Mouse (Mus musculus): Measurements from ENCODE around the gene Emilin3.
"Not testable (repeated sequence)": the region's sequence is repeated elsewhere in the genome, so short reads cannot be mapped to it uniquely, and the experiment has no call there.

Gene Emilin3

GRCm38 (mm10) chr2:160912231-160912671 lies at the start of gene Emilin3:
Gene Emilin3 (minus strand): TSS chr2:160912328.
- in situ Hi-C loops (cut with MseI, MboI) = no loop called here

- in situ Hi-C loops (cut with MseI, MboI) = no loop called here
Observed at GRCm38 (mm10) chr2:160960956-160961646, 49.0 kb upstream of the Emilin3 start.

GRCm38 (mm10) chr2:160959901-160960300 lies 47.8 kb upstream of the Emilin3 start:
- in situ Hi-C loops (cut with MseI, MboI) = no loop called here

- in situ Hi-C loops (cut with MseI, MboI) = no loop called here
Observed at GRCm38 (mm10) chr2:160958737-160959136, 46.6 kb upstream of the Emilin3 start.

GRCm38 (mm10) chr2:160957801-160958200 lies 45.7 kb upstream of the Emilin3 start:
- in situ Hi-C loops (cut with MseI, MboI) = not testable (repeated sequence)

DNA sequence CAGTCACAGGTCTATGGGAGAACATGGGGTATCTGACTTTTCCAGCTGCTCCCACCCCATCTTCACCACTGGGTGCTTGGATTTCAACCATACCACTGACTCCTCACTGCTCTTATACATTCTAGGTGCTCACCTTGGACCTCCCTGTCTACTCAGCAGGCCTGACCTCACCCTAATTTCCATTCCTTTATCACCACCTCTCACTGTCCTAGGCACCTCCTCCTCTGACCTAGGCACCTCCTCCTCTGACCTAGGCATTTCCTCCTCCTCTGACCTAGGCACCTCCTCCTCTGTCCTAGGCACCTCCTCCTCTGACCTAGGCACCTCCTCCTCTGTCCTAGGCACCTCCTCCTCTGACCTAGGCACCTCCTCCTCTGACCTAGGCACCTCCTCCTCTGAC lies 45.2 kb upstream of the Emilin3 start:
- in situ Hi-C loops (cut with MseI, MboI) = not testable (repeated sequence)

- in situ Hi-C loops (cut with MseI, MboI) = no loop called here
Observed at GRCm38 (mm10) chr2:160955331-160955730, 43.2 kb upstream of the Emilin3 start.

DNA sequence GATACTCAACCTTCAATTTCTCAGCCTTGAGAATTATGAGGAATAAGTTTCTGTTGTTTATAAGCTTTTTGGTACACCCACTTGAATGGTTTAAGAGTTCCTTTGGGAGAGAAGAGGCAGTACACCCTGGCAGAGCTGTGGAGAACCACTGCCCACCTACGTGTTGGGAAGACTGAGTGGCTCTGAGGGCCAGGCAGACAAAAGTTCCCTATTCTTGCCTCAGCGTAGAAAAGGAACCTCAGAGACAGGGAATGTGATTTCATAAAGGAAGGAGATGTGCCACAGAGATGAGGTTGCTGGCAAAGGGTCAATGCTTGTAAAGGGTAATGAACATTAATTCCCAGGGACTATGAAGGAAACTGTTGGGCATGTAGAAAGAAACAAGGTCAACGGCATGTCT lies 42.4 kb upstream of the Emilin3 start:
- in situ Hi-C loops (cut with MseI, MboI) = no loop called here

DNA sequence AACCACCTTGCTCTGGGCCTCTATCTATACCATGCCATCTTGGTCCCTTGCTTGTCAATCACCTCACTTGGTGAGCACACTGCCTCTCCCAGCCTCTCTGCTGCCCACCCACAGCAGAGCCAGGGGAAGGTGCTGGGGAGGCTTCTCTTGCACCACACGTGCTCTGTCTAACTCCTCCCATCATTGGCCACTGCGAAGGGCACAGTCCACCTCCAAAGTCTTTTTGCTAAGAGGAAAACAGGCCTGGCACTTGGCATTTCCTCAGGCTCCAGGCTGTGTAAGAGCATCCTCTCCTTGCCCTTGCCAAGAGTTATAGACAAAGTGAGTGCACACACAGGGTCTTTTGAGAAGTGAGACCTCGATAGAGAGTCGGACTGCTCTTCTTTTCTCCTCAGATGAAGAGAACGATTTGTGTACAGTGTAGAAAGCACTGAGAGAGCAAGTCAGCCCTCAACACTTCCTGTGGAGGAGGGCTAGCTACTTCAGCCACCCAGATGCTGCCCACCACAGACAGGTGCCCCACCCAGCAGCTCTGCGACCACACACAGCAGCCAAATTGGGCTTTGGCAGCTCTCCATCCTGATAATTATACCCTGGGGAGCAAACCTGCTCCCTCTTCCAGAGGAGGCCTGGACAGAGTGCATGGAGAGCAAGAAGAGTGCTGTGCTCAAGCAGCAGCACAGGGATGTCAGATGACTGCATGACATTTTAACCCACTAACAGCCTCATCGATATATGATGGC lies 41.2 kb upstream of the Emilin3 start:
- in situ Hi-C loops (cut with MseI, MboI) = no loop called here

- in situ Hi-C loops (cut with MseI, MboI) = no loop called here
Observed at GRCm38 (mm10) chr2:160951595-160951994, 39.5 kb upstream of the Emilin3 start.

DNA sequence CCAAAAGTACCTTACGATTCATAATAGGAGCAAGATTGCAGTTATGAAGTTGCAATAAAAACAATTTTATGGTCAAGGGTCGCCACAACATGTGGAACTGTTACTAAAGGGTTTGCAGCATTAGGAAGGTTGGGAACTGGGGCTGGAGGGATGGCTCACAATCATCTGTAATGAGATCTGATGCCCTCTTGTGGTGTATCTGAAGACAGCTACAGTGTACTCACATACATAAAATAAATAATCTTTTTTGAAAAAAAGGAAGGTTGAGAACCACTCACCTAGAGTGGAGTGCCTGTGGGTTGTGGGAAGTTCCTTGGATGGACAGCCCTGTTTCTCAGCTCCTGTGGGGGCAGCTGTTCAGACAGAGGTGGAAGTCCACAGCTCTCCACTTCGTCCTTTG lies 30.3 kb upstream of the Emilin3 start:
- in situ Hi-C loops (cut with MseI, MboI) = no loop called here

GRCm38 (mm10) chr2:160940930-160941709 lies 29.0 kb upstream of the Emilin3 start:
- in situ Hi-C loops (cut with MseI, MboI) = no loop called here

DNA sequence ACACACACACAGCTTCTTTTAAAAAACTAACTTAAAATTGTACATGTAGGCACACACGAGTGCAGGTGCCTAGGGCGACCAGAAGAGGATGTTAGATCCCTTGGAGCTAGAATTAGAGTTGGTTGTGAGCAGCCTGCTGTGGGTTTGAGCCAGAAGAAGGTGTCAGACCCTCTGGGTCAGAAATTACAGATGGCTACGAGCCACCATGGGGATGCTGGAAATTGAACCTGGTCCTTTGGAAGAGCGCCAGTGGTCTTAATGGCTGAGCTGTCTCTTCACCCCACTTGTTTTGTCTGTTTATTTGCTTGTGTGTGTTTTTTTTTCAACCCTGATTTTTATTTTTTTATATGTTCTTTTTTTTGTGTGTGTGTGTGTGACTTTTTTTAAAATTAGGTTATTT lies 22.3 kb upstream of the Emilin3 start:
- in situ Hi-C loops (cut with MseI, MboI) = no loop called here

- in situ Hi-C loops (cut with MseI, MboI) = no loop called here
Observed at GRCm38 (mm10) chr2:160933890-160934289, 21.8 kb upstream of the Emilin3 start.

DNA sequence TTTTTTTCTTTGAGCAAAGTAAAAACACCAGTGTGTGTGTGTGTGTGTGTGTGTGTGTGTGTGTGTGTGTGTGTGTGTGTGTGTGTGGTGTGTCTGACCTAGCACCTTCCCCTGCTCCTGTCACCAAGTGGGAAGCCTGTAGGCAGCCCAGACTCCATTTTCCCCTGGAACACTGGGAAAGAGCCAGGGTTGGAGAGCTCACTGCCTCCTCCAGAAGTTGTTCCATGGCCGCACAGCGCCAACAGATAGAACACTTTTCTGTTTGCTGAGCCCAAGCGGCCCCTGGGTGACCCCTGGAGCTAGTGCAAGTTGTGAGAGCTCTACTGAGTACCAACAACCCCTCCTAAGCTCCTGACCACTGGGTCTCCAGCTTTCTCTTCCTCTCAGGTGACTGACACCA lies 20.9 kb upstream of the Emilin3 start:
- in situ Hi-C loops (cut with MseI, MboI) = no loop called here

DNA sequence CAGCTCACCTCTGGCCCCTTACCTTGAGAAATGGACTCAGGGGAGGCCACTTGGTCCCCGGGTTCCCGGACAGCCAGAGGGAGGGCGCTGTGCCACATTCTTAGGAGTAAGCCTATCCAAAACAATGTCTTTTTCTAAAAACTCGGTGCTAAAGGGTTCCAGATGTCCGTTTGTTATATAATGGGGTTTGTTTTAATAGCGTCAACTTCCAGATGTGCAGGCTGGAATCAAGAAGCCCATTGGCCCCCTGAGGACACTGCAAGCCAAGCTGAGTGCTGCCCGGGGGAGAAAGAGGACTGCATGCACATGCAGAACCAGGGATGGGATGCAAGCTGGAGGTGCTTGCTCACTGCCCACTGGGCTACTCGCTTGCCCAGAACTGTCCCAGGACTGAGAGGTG lies 20.2 kb upstream of the Emilin3 start:
- in situ Hi-C loops (cut with MseI, MboI) = no loop called here

DNA sequence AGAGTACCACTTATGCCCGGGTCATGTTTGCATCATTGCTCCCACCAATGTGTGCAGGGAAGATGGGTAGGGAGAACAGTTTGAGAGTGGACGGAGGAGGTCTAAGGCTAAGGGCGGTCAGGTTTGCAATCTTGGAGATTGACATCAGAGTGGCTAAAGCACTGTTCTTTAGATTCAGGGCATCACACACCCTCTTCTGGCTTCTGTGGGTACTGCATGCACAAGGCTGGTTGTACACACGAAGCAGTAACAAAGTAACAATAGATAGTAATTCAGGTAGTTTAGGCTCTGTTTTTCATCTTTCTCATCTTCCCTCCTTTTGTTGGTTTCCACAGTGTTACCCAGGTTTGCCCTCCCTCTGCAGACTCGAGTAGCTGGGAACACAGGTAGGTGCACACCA lies 19.2 kb upstream of the Emilin3 start:
- in situ Hi-C loops (cut with MseI, MboI) = no loop called here

GRCm38 (mm10) chr2:160925203-160925602 lies 13.1 kb upstream of the Emilin3 start:
- in situ Hi-C loops (cut with MseI, MboI) = no loop called here

DNA sequence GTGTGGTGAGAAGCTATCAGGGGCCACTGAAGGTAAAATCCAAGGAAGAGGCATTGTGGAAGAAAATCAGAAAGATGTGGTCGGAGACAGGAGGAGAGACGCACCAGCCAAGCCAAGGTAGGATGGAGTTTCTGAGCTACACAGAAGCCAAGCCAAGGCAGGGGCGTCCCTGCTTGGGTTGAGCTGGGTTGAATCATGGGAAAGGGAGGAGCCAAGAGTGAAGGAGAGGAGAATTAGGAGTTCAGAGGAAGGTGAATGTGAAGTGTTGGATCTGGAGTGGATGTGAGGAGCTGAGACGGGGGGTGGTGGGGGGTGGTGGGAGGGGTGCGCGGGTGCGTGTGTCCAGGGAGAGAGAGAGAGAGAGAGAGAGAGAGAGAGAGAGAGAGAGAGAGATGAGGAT lies 9.2 kb upstream of the Emilin3 start:
- in situ Hi-C loops (cut with MseI, MboI) = no loop called here

DNA sequence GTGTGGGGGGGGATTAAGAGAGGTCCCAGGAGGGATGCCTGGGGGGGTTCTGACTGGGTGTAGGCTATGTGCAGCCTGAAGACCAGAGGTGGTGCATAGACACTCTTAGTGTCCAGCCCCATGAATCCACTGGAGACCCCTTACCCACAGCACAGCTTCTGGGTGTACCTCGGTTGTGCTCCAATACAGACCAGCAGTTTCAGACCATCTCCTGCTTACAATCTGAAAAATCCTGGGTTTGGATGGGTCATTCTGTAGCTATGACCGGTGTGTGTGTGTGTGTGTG lies 6.7 kb upstream of the Emilin3 start:
- in situ Hi-C loops (cut with MseI, MboI) = no loop called here

DNA sequence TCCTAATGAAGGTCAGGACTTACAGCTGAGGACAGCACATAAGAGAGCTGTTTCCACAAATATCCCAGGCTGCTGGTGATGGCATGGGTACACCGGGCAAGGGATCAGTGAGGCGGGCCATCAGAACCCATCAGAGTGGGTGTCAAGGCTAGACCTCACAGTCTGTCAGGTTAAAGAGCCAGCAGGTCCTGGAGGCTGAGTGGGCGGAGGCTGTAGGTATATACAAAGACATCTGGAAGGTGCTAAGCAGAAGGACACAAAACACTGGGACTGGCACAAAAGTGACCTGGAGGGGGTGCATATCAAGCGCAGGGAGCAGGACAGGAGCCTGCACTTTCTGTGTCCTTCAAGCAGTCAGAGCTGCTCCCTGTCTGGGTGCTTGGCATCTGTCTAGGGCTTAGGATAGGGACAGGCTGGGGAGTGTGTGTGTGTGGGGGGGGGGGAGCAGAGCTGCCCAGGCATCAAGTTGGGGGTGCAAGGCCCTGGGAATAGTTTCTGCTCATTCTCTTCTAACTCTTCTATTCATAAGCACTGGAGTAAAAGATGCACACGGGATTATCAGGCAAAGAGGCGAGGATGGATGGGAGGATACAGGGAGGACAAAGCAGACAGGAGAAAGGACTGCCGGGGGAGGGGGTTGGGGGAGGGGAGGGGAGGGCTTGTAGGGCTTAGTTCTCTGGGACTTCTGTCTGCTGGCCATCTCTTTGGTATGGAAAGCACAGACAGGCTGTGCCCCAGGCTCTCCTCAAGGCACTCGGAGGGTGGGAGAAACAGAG lies 6.2 kb upstream of the Emilin3 start:
- in situ Hi-C loops (cut with MseI, MboI) = no loop called here

GRCm38 (mm10) chr2:160917313-160917712 lies 5.2 kb upstream of the Emilin3 start:
- in situ Hi-C loops (cut with MseI, MboI) = no loop called here
